In genomic region chr10:89392687-89393086, GRCm38 (mm10) we compare ENCODE assay signal across 15 mouse cellular contexts. TPM values are rescaled to one million over a fixed set of nuclear protein-coding genes. Genes with fewer than 3 reads are reported as not detected.
DNase-seq lines count a peak whose midpoint lies in the region.
"Had no signal": no experiment of that assay in that cellular context is flagged by ENCODE, and none has a peak within 500 bp of the region (broad histone marks: within the 10 kb centered on the region; RNA-seq: fewer than 3 reads in every experiment).

No protein-coding gene starts in this region.

- 57% methylated on average over 4 of the region's 4 CpGs for WGBS in heart, embryonic 10.5 days

- no peaks in the 10 kb centered on the region for H3K9me3 ChIP-seq in heart, embryonic 10.5 days
- H3K9me3 ChIP-seq: hindbrain, embryonic 15.5 days; limb, embryonic 15.5 days had no signal

- H3K27me3 ChIP-seq in heart, embryonic 10.5 days (ENCODE audit: insufficient read depth, poor library complexity, severe bottlenecking), result no peaks in the 10 kb centered on the region
- H3K27me3 ChIP-seq: hindbrain, embryonic 15.5 days; limb, embryonic 15.5 days had no signal

- no peak overlapping the region for H3K27ac ChIP-seq in heart, embryonic 10.5 days
- H3K27ac ChIP-seq: hindbrain, embryonic 15.5 days; left cerebral cortex, adult 2 months; limb, embryonic 15.5 days had no signal

- H3K4me1 ChIP-seq in heart, embryonic 10.5 days, result peaks cover 12% of the 10 kb centered on the region; the same call in 1 of the 2 replicates

- no peaks in the 10 kb centered on the region for H3K36me3 ChIP-seq in heart, embryonic 10.5 days
- H3K36me3 ChIP-seq: hindbrain, embryonic 15.5 days; limb, embryonic 15.5 days had no signal

- DNase-seq in adrenal gland, adult (ENCODE audit: inconsistent age in 2 of 2, low spot score in 1 of 2), result peak; percentile 43 to 58
- DNase-seq in adrenal gland, postnatal 4 days (ENCODE audit: low spot score in 2 of 2), result no peak
- peak; percentile 42 for DNase-seq in heart, adult 11 months
- no peak for DNase-seq in heart, embryonic 10.5 days (ENCODE audit: low spot score)
- DNase-seq in ovary, postnatal 36 days (ENCODE audit: low spot score), result peak; percentile 15
- no peak for DNase-seq in ovary, postnatal 10 days (ENCODE audit: low spot score)
- DNase-seq in urinary bladder, adult 18-20 months (ENCODE audit: low spot score in 2 of 2), result no peak
- DNase-seq in B cell, adult 2 months, result no peak
- DNase-seq: kidney, adult 18-20 months; lung, embryonic 14.5 days; thymus, postnatal 4 days had no signal

- H3K4me3 ChIP-seq in heart, embryonic 10.5 days, result no peak overlapping the region
- H3K4me3 ChIP-seq: hindbrain, embryonic 15.5 days; left cerebral cortex, adult 2 months; limb, embryonic 15.5 days had no signal

RNA-seq across cellular contexts. Expression of gene Ano4, which starts 48.1 kb away (rescaled TPM):
- total RNA-seq in adrenal gland, postnatal 4 days (2021), result 1 to 10 TPM; 1.8 to 1.9 TPM
- 3.0 and 5.1 TPM in 2 replicates for polyA plus RNA-seq in heart, embryonic 10.5 days (2016; fragmentation: Nextera tagmentation; extraction: Ambion mirVana)
- total RNA-seq: granulocyte monocyte progenitor cell, adult 5-6 weeks had no signal

RNA-seq across cellular contexts. Expression of gene Gas2l3, which starts 51.1 kb away (rescaled TPM):
- 10 to 100 TPM; 14.9 to 15.8 TPM for total RNA-seq in adrenal gland, postnatal 4 days (2021)
- 12.1 and 21.9 TPM in 2 replicates for polyA plus RNA-seq in heart, embryonic 10.5 days (2016; fragmentation: Nextera tagmentation; extraction: Ambion mirVana)

Comparison
In these comparisons a context has a peak if more than half of its experiments do, and no peak if none do; other contexts are left out.
1. DNase-seq: peak in adrenal gland, adult (2 of 2), heart, adult 11 months (single experiment) and ovary, postnatal 36 days (single experiment); none in adrenal gland, postnatal 4 days (0 of 2), heart, embryonic 10.5 days (single experiment), ovary, postnatal 10 days (single experiment), urinary bladder, adult 18-20 months (0 of 2) and B cell, adult 2 months (0 of 2).